Mouse (Mus musculus) bone marrow, adult 2 months (tissue): ENCODE measurements around the gene Vcp.

ENCODE experiments used
- CTCF ChIP-seq: fragments of 200-500 bp; IDR thresholded peaks from 2 replicates; pipeline ENCODE4 v1.5.1; 2011; ENCODE audit warnings: low read length, control low read depth; ENCODE audit not compliant: control insufficient read depth, insufficient read depth
- POLR2A ChIP-seq: fragments of 200-500 bp; IDR thresholded peaks from 2 replicates; pipeline ENCODE4 v1.6.1; 2011; ENCODE audit warnings: low read depth, mild to moderate bottlenecking, control low read depth, low read length, borderline replicate concordance; ENCODE audit not compliant: control insufficient read depth

- TF ChIP-seq CTCF (no peak), POLR2A (no peak)
Observed at GRCm38 (mm10) chr4:43020876-43021275, 20.6 kb upstream of the Vcp start.
